Mouse (Mus musculus) heart, adult 18-20 months (tissue): ENCODE results near the gene Usp43. TPM values are rescaled to one million over a fixed set of nuclear protein-coding genes. Genes with fewer than 3 reads are reported as not detected.

Source experiments
- DNase-seq, 2 experiments: peaks; one replicate each; pipeline ENCODE4 v3.0.0; 2021 to 2022; ENCODE audit warnings: mixed read lengths in 1 of 2
- long read RNA-seq, 2 experiments: library from polyadenylated mRNA; stranded (forward); transcript quantifications; one replicate each; pipeline ENCODE4 v2.0.0; 2021
- total RNA-seq, 2 experiments: library from RNA; stranded (reverse); gene quantifications; 2 replicates each; pipeline ENCODE4 v1.2.3; 2021

Usp43 gene
- 1 to 10 TPM in 1 of 2 experiments, under 1 TPM in 1; 0.94 to 1.4 TPM for total RNA-seq
- long read RNA-seq, experiment 1, full-length matches to known transcripts = 1 of 2 reads
- long read RNA-seq, experiment 1, partial matches to known transcripts = 0 of 2 reads
- long read RNA-seq, experiment 1, other reads (novel, unspliced or antisense) = 1 of 2 reads
- long read RNA-seq, experiment 2 = 0 reads

GRCm38 (mm10) chr11:67921827-67922754 is at the start of gene Usp43:
Gene Usp43 (minus strand): TSS chr11:67922153.
- DNase-seq = peak; percentile 75 to 88

GRCm38 (mm10) chr11:67967831-67968230 is 45.9 kb upstream of the Usp43 start:
- no peak for DNase-seq

GRCm38 (mm10) chr11:67965905-67966878 is 44.2 kb upstream of the Usp43 start, which contains the start of gene Stx8:
Gene Stx8 (plus strand): TSS chr11:67966193.
- DNase-seq = peak; percentile 94 to 98

GRCm38 (mm10) chr11:67965242-67965883 is 43.4 kb upstream of the Usp43 start, which contains the start of gene Cfap52:
Gene Cfap52 (minus strand): TSS chr11:67965651.
- DNase-seq = peak; percentile 84 to 89

GRCm38 (mm10) chr11:67964110-67964509 is 42.2 kb upstream of the Usp43 start:
- DNase-seq = no peak

GRCm38 (mm10) chr11:67954413-67954812 is 32.5 kb upstream of the Usp43 start:
- no peak for DNase-seq

GRCm38 (mm10) chr11:67953604-67954003 is 31.7 kb upstream of the Usp43 start:
- no peak for DNase-seq

- no peak for DNase-seq
Measured at GRCm38 (mm10) chr11:67949475-67949874, 27.5 kb upstream of the Usp43 start.

GRCm38 (mm10) chr11:67948229-67948628 is 26.3 kb upstream of the Usp43 start:
- no peak for DNase-seq

- no peak for DNase-seq
Measured at GRCm38 (mm10) chr11:67932156-67932555, 10.2 kb upstream of the Usp43 start.

- DNase-seq = no peak
Measured at GRCm38 (mm10) chr11:67926348-67927055, 4.5 kb upstream of the Usp43 start.

- DNase-seq = no peak
Measured at GRCm38 (mm10) chr11:67925000-67925399, 3.0 kb upstream of the Usp43 start.

- no peak for DNase-seq
Measured at GRCm38 (mm10) chr11:67923720-67924119, 1.8 kb upstream of the Usp43 start.

GRCm38 (mm10) chr11:67922755-67923125 is 787 bp upstream of the Usp43 start:
- peak; percentile 82 to 83 for DNase-seq

GRCm38 (mm10) chr11:67921091-67921826 is 694 bp downstream of the Usp43 start:
- peak; percentile 54 to 60 for DNase-seq

- DNase-seq = no peak
Measured at GRCm38 (mm10) chr11:67920226-67920960, 1.6 kb downstream of the Usp43 start.

GRCm38 (mm10) chr11:67919593-67919992 is 2.4 kb downstream of the Usp43 start:
- peak in 1 of 2 experiments; percentile 16 for DNase-seq

GRCm38 (mm10) chr11:67917126-67917525 is 4.8 kb downstream of the Usp43 start:
- peak in 1 of 2 experiments; percentile 42 for DNase-seq

- DNase-seq = no peak
Measured at GRCm38 (mm10) chr11:67911074-67911473, 10.9 kb downstream of the Usp43 start.
